Comparison of ENCODE assay signal across 8 mouse cellular contexts in genomic region chr13:23772561-23773313, GRCm38 (mm10). TPM values are rescaled to one million over a fixed set of nuclear protein-coding genes. Genes with fewer than 3 reads are reported as not detected.
DNase-seq lines count a peak whose midpoint lies in the region; ATAC-seq lines count a peak whose summit lies in the region.

No protein-coding gene starts in this region.

- peak overlapping the region; percentile 42 for H3K4me3 ChIP-seq in embryonic facial prominence, embryonic 10.5 days
- H3K4me3 ChIP-seq in heart, embryonic 14.5 days (ENCODE audit: control insufficient read depth in 1 of 2, insufficient read depth in 1 of 2, low read depth in 1 of 2, low read length in 2 of 2), result 0 out of 4 replicates have a peak overlapping the region, but pooled peaks of 1 of the 2 experiments have one; percentile 7

- peaks cover 14% of the 10 kb centered on the region for H3K4me1 ChIP-seq in embryonic facial prominence, embryonic 10.5 days
- H3K4me1 ChIP-seq in heart, embryonic 14.5 days (ENCODE audit: control insufficient read depth in 2 of 2, insufficient read depth in 2 of 2, low read length in 2 of 2), result peaks cover 6 to 10% of the 10 kb centered on the region in 2 experiments; a peak in 3 of 4 replicates

- H3K27ac ChIP-seq in embryonic facial prominence, embryonic 10.5 days (replicated peaks), result no peak overlapping the region; the same call in 1 of the 2 replicates
- H3K27ac ChIP-seq in heart, embryonic 14.5 days (replicated peaks in 1 of 2; ENCODE audit: control insufficient read depth in 1 of 2, insufficient read depth in 1 of 2, low read depth in 2 of 2, low read length in 2 of 2), result no peak overlapping the region

- WGBS in embryonic facial prominence, embryonic 10.5 days, result 25% methylated on average over 21 of the region's 21 CpGs
- 16% methylated on average over 21 of the region's 21 CpGs for WGBS in heart, embryonic 14.5 days

- no peaks in the 10 kb centered on the region for H3K36me3 ChIP-seq in embryonic facial prominence, embryonic 10.5 days (replicated peaks)
- H3K36me3 ChIP-seq in heart, embryonic 14.5 days (ENCODE audit: control insufficient read depth, insufficient read depth, low read length), result no peaks in the 10 kb centered on the region

- peak; percentile 80; the same call in 1 of the 2 replicates for ATAC-seq in heart, embryonic 14.5 days (ENCODE audit: insufficient number of reproducible peaks, insufficient read depth, low FRiP score, low read depth)

- H3K27me3 ChIP-seq in embryonic facial prominence, embryonic 10.5 days (replicated peaks; ENCODE audit: low read depth, poor library complexity, severe bottlenecking), result no peaks in the 10 kb centered on the region
- no peaks in the 10 kb centered on the region for H3K27me3 ChIP-seq in heart, embryonic 14.5 days (ENCODE audit: control insufficient read depth, insufficient read depth, low read length)

- no peak overlapping the region for H3K9ac ChIP-seq in heart, embryonic 14.5 days (ENCODE audit: low read length)

- H3K4me2 ChIP-seq in heart, embryonic 14.5 days (ENCODE audit: low read length), result peak overlapping the region; percentile 57

- no peaks in the 10 kb centered on the region for H3K9me3 ChIP-seq in embryonic facial prominence, embryonic 10.5 days
- H3K9me3 ChIP-seq in heart, embryonic 14.5 days (ENCODE audit: control insufficient read depth, low read length), result no peaks in the 10 kb centered on the region

- DNase-seq in ovary, adult 18-20 months (ENCODE audit: low spot score), result peak; percentile 44
- DNase-seq in ovary, postnatal 10 days (ENCODE audit: low spot score), result no peak
- DNase-seq in embryonic facial prominence, embryonic 10.5 days (ENCODE audit: low spot score), result peak; percentile 78
- peak; percentile 47 to 58 for DNase-seq in layer of hippocampus, adult 18-20 months (ENCODE audit: low spot score in 2 of 2)
- DNase-seq in lung, postnatal 36 days, result peak; percentile 35
- DNase-seq in right cerebral cortex, postnatal 10 days (ENCODE audit: low spot score in 2 of 2), result peak; percentile 75 to 83
- no peak for DNase-seq in urinary bladder, adult 2 months (ENCODE audit: low spot score)

RNA-seq across cellular contexts. Expression of gene Trim38, which starts 3.0 kb away (rescaled TPM):
- 0.26 TPM in 1 of 2 replicates, not detected in the other for polyA plus RNA-seq in embryonic facial prominence, embryonic 10.5 days (2016; fragmentation: Nextera tagmentation; extraction: Ambion mirVana)
- polyA plus RNA-seq in heart, embryonic 14.5 days (2014; fragmentation: Nextera tagmentation; extraction: Ambion mirVana), result not detected in 2 replicates
- total RNA-seq in layer of hippocampus, adult 18-20 months (2021), result not detected
- 0.25 and 0.36 TPM in 2 replicates for polyA plus RNA-seq in urinary bladder, adult 2 months (2012; rRNA removed)

RNA-seq across cellular contexts. Expression of gene Hist1h1a, which starts 9.3 kb away (rescaled TPM):
- polyA plus RNA-seq in embryonic facial prominence, embryonic 10.5 days (2016; fragmentation: Nextera tagmentation; extraction: Ambion mirVana), result 2.7 and 4.0 TPM in 2 replicates
- polyA plus RNA-seq in heart, embryonic 14.5 days (2014; fragmentation: Nextera tagmentation; extraction: Ambion mirVana), result 1.6 and 2.7 TPM in 2 replicates
- total RNA-seq in layer of hippocampus, adult 18-20 months (2021), result 10 to 100 TPM; 15.7 to 16.5 TPM
- not detected in 2 replicates for polyA plus RNA-seq in urinary bladder, adult 2 months (2012; rRNA removed)

RNA-seq across cellular contexts. Expression of gene Hist1h3a, which starts 10.6 kb away (rescaled TPM):
- polyA plus RNA-seq in embryonic facial prominence, embryonic 10.5 days (2016; fragmentation: Nextera tagmentation; extraction: Ambion mirVana), result 4.7 and 5.0 TPM in 2 replicates
- 2.6 and 3.0 TPM in 2 replicates for polyA plus RNA-seq in heart, embryonic 14.5 days (2014; fragmentation: Nextera tagmentation; extraction: Ambion mirVana)
- 10 to 100 TPM; 27.5 to 33.9 TPM for total RNA-seq in layer of hippocampus, adult 18-20 months (2021)
- 0.34 and 0.66 TPM in 2 replicates for polyA plus RNA-seq in urinary bladder, adult 2 months (2012; rRNA removed)

RNA-seq across cellular contexts. Expression of gene Hist1h4a, which starts 11.7 kb away (rescaled TPM):
- 0.54 and 0.65 TPM in 2 replicates for polyA plus RNA-seq in embryonic facial prominence, embryonic 10.5 days (2016; fragmentation: Nextera tagmentation; extraction: Ambion mirVana)
- 1.1 TPM in 1 of 2 replicates, not detected in the other for polyA plus RNA-seq in heart, embryonic 14.5 days (2014; fragmentation: Nextera tagmentation; extraction: Ambion mirVana)
- 10 to 100 TPM; 42.9 to 49.4 TPM for total RNA-seq in layer of hippocampus, adult 18-20 months (2021)
- polyA plus RNA-seq in urinary bladder, adult 2 months (2012; rRNA removed), result 0.48 and 1.2 TPM in 2 replicates

RNA-seq across cellular contexts. Expression of gene Hist1h4b, which starts 15.9 kb away (rescaled TPM):
- polyA plus RNA-seq in embryonic facial prominence, embryonic 10.5 days (2016; fragmentation: Nextera tagmentation; extraction: Ambion mirVana), result 2.8 and 7.1 TPM in 2 replicates
- polyA plus RNA-seq in heart, embryonic 14.5 days (2014; fragmentation: Nextera tagmentation; extraction: Ambion mirVana), result 0.63 TPM in 1 of 2 replicates, not detected in the other
- total RNA-seq in layer of hippocampus, adult 18-20 months (2021), result 10 to 100 TPM; 73.0 to 74.7 TPM
- 0.75 and 0.94 TPM in 2 replicates for polyA plus RNA-seq in urinary bladder, adult 2 months (2012; rRNA removed)

Comparison
In these comparisons a context has a peak if more than half of its experiments do, and no peak if none do; other contexts are left out.
1. DNase-seq: peak in ovary, adult 18-20 months (single experiment), embryonic facial prominence, embryonic 10.5 days (single experiment), layer of hippocampus, adult 18-20 months (2 of 2), lung, postnatal 36 days (single experiment) and right cerebral cortex, postnatal 10 days (2 of 2); none in ovary, postnatal 10 days (single experiment) and urinary bladder, adult 2 months (single experiment).